Mouse (Mus musculus) hindbrain, embryonic 14.5 days (tissue): ENCODE results near the gene Slc6a6. TPM values are rescaled to one million over a fixed set of nuclear protein-coding genes. Genes with fewer than 3 reads are reported as not detected.
A peak's percentile ranks its signal among the peaks of the same experiment; 100 is the strongest.

Experiments
- ATAC-seq: fragments of 200-750 bp; cut with Nextera tagmentation; 2 replicates; pipeline ENCODE4 v1.8.0; 2017; ENCODE audit warnings: moderate number of reproducible peaks, mild to moderate bottlenecking, moderate TSS enrichment, moderate library complexity; ENCODE audit not compliant: low FRiP score
- DNase-seq: peaks from one replicate; pipeline ENCODE4 v3.0.0-alpha.2; 2015; ENCODE audit warnings: low spot score
- H3K27ac ChIP-seq: fragments of 300-500 bp; sonication (generic); 2 replicates; pipeline ENCODE4 v1.5.1; 2014; ENCODE audit warnings: mild to moderate bottlenecking, moderate library complexity
- H3K27me3 ChIP-seq: fragments of 300-500 bp; sonication (generic); 2 replicates; pipeline ENCODE4 v1.6.1; 2014; ENCODE audit warnings: mild to moderate bottlenecking, low read length, mixed read lengths; ENCODE audit not compliant: control insufficient read depth, insufficient read depth
- H3K36me3 ChIP-seq: fragments of 300-500 bp; sonication (generic); replicated peaks from 2 replicates; pipeline ENCODE4 v1.6.1; 2014; ENCODE audit not compliant: control insufficient read depth, insufficient read depth
- H3K4me1 ChIP-seq: fragments of 300-500 bp; sonication (generic); replicated peaks from 2 replicates; pipeline ENCODE4 v1.6.1; 2014; ENCODE audit warnings: antibody characterized with exemption, low read length, mixed read lengths; ENCODE audit not compliant: control insufficient read depth, insufficient read depth
- H3K4me2 ChIP-seq: fragments of 300-500 bp; sonication (generic); replicated peaks from 2 replicates; pipeline ENCODE4 v1.6.1; 2014; ENCODE audit warnings: mild to moderate bottlenecking, moderate library complexity
- H3K4me3 ChIP-seq: fragments of 300-500 bp; sonication (generic); replicated peaks from 2 replicates; pipeline ENCODE4 v1.5.1; 2014; ENCODE audit warnings: mild to moderate bottlenecking, low read length
- H3K9ac ChIP-seq: fragments of 300-500 bp; sonication (generic); 2 replicates; pipeline ENCODE4 v1.6.1; 2014
- H3K9me3 ChIP-seq: fragments of 300-500 bp; sonication (generic); 2 replicates; pipeline ENCODE4 v1.6.1; 2016; ENCODE audit warnings: low read length; ENCODE audit not compliant: control insufficient read depth
- WGBS: fragments of 180-500 bp; shearing (Covaris S2); extraction: QIAGEN DNeasy Blood & Tissue Kit; methylation state at CpG from one replicate; pipeline ENCODE4 v1.1.7; 2014; 5-methylcytosine and 5-hydroxymethylcytosine counted together
- polyA plus RNA-seq: library from polyadenylated mRNA; unstranded; fragments of >200 nt; fragmentation: Nextera tagmentation; extraction: Ambion mirVana; gene quantifications from 2 replicates; pipeline ENCODE4 v1.2.1, GENCODE M21; 2014

Gene Slc6a6
- 91.6 and 98.5 TPM in 2 replicates for polyA plus RNA-seq

- DNase-seq (peak; percentile 96), ATAC-seq (peak; percentile 92)
- H3K4me2 ChIP-seq, result peak within 1 kb of the TSS; percentile 97
- H3K4me3 ChIP-seq, result peak within 1 kb of the TSS; percentile 90
- peak within 1 kb of the TSS; percentile 98 for H3K27ac ChIP-seq
- under 1% methylated on average over 56 of the region's 69 CpGs for WGBS
- H3K36me3 ChIP-seq, result no peaks in the 10 kb centered on the region
- H3K27me3 ChIP-seq, result no peaks in the 10 kb centered on the region
- H3K4me1 ChIP-seq, result peaks cover 40% of the 10 kb centered on the region
- peak within 1 kb of the TSS; percentile 90 for H3K9ac ChIP-seq
- no peaks in the 10 kb centered on the region for H3K9me3 ChIP-seq
These were observed at the start of gene Slc6a6 for GRCm38 (mm10) chr6:91683602-91684473. TSS of gene Slc6a6 (plus strand) at chr6:91684053.

- ATAC-seq (no peak), DNase-seq (no peak)
- H3K4me1 ChIP-seq, result no peaks in the 10 kb centered on the region
- no peaks in the 10 kb centered on the region for H3K36me3 ChIP-seq
- H3K4me2 ChIP-seq, result no peak overlapping the region
- no peak overlapping the region for H3K4me3 ChIP-seq
- 75% methylated on average over 2 of the region's 2 CpGs for WGBS
- H3K27ac ChIP-seq, result no peak overlapping the region
- no peak overlapping the region for H3K9ac ChIP-seq
- H3K9me3 ChIP-seq, result no peaks in the 10 kb centered on the region
- H3K27me3 ChIP-seq, result no peaks in the 10 kb centered on the region
These were observed 49.4 kb upstream of the Slc6a6 start for GRCm38 (mm10) chr6:91634417-91634816.

DNA sequence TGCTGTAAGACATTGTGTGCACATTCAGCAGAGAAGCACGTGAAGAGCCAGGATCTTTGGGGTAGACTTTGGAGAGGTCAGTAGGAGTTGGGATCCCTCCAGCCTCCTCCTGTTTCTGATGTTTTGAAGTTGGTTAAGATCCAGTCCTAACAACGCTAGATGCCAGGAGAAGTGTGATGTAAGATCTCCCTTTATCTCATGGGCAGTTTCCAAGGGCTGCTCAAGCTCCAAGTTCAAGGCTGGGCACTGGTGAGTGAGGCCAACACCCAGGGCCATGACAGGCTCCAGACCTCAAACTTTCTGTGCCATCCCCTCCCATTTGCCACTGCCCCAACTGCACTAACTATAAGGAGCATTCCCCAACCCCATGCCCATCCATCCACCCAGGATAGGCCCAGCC is 49.0 kb upstream of the Slc6a6 start:
- no peaks in the 10 kb centered on the region for H3K4me1 ChIP-seq
- no peak overlapping the region for H3K4me3 ChIP-seq
- no peak overlapping the region for H3K9ac ChIP-seq
- H3K27ac ChIP-seq, result no peak overlapping the region
- DNase-seq, result no peak
- no peak overlapping the region for H3K4me2 ChIP-seq
- H3K27me3 ChIP-seq, result no peaks in the 10 kb centered on the region
- whole genome bisulfite sequencing, result 68% methylated on average over 2 of the region's 2 CpGs
- ATAC-seq, result no peak
- H3K9me3 ChIP-seq, result no peaks in the 10 kb centered on the region
- no peaks in the 10 kb centered on the region for H3K36me3 ChIP-seq

- DNase-seq (no peak), ATAC-seq (no peak)
- 42% methylated on average over 9 of the region's 9 CpGs for WGBS
- Histone ChIP-seq H3K27ac (no peak overlapping the region), H3K4me3 (no peak overlapping the region), H3K4me1 (no peaks in the 10 kb centered on the region), H3K9me3 (no peaks in the 10 kb centered on the region), H3K27me3 (no peaks in the 10 kb centered on the region), H3K9ac (no peak overlapping the region), H3K4me2 (no peak overlapping the region), H3K36me3 (no peaks in the 10 kb centered on the region)
These were observed 45.5 kb upstream of the Slc6a6 start for GRCm38 (mm10) chr6:91638204-91638995.

DNA sequence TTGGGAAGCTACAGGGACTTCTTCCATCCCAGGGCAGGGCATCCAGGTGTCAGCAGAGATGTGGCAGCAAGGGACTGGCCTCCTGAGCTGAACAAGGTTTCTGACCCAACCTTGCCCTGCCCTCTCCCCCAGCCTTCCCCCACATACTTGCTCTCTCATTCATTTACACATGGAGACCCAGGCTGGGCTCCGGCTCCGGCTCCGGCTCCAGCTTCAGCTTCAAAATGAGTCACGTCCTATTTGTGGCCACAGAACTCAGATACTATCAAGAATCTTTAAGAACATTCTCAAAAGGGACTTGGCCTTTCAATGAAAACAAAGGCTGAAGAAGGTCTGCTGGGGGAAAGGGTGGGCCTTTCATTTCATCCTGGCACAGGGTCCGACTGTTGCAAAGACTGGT is 40.8 kb upstream of the Slc6a6 start:
- no peaks in the 10 kb centered on the region for H3K36me3 ChIP-seq
- no peak overlapping the region for H3K4me3 ChIP-seq
- no peaks in the 10 kb centered on the region for H3K9me3 ChIP-seq
- DNase-seq (no peak), ATAC-seq (no peak)
- H3K4me1 ChIP-seq, result no peaks in the 10 kb centered on the region
- 86% methylated on average over 5 of the region's 5 CpGs for WGBS
- H3K9ac ChIP-seq, result no peak overlapping the region
- no peak overlapping the region for H3K4me2 ChIP-seq
- H3K27ac ChIP-seq, result no peak overlapping the region
- no peaks in the 10 kb centered on the region for H3K27me3 ChIP-seq

- Histone ChIP-seq H3K9ac (no peak overlapping the region), H3K27me3 (no peaks in the 10 kb centered on the region), H3K36me3 (no peaks in the 10 kb centered on the region), H3K27ac (no peak overlapping the region), H3K4me3 (no peak overlapping the region), H3K4me1 (no peaks in the 10 kb centered on the region), H3K9me3 (no peaks in the 10 kb centered on the region), H3K4me2 (no peak overlapping the region)
- WGBS, result 77% methylated on average over 2 of the region's 2 CpGs
- no peak for ATAC-seq
- no peak for DNase-seq
These were observed 40.4 kb upstream of the Slc6a6 start for GRCm38 (mm10) chr6:91643416-91643921.

DNA sequence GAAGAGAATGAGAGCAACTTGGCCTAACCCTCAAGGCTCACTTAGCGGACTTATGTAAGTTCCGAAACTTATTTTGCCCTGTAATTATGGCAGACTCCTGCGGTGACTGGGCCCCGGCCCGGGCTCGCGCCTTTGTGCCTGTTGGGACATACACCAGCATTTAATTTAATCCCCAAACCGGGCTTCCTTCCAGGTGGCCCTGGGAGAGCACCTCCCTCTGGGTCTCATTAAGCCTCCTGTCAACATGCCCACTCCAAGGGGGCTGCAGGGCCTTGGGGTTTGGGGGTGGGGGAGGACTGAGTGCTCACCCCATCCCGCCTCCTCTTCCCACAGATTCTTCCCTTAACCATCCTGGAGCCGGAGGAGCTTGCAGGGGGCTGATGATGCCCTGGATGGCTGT is 37.8 kb upstream of the Slc6a6 start:
- Histone ChIP-seq H3K27ac (no peak overlapping the region), H3K4me3 (no peak overlapping the region), H3K27me3 (no peaks in the 10 kb centered on the region), H3K4me1 (no peaks in the 10 kb centered on the region), H3K9me3 (no peaks in the 10 kb centered on the region), H3K4me2 (no peak overlapping the region), H3K9ac (no peak overlapping the region), H3K36me3 (no peaks in the 10 kb centered on the region)
- ATAC-seq, result no peak
- 65% methylated on average over 10 of the region's 10 CpGs for WGBS
- no peak for DNase-seq

DNA sequence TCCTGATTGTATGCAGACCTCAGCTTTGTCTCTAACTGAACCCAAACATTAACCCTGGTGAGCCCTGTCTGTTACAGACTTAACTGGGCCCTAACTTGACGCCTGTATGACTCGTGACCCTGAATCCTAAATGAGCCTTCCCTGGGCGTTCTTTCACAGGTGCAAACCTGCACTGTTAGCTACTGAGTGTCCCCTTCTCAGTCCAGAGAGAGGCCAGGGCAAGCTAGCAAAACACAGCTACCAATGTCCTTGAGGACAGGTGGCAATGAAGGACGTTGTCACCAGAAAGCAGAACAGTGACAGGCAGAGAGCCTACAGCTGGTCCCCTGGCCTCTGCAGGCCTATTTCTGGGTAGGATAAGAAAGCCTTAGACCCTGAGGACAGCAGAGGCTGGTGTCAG is 37.0 kb upstream of the Slc6a6 start:
- no peaks in the 10 kb centered on the region for H3K36me3 ChIP-seq
- H3K27ac ChIP-seq, result no peak overlapping the region
- no peak overlapping the region for H3K4me3 ChIP-seq
- WGBS, result 79% methylated on average over 4 of the region's 4 CpGs
- no peaks in the 10 kb centered on the region for H3K9me3 ChIP-seq
- H3K4me1 ChIP-seq, result no peaks in the 10 kb centered on the region
- no peak overlapping the region for H3K4me2 ChIP-seq
- no peak for DNase-seq
- no peak overlapping the region for H3K9ac ChIP-seq
- no peaks in the 10 kb centered on the region for H3K27me3 ChIP-seq
- no peak for ATAC-seq

DNA sequence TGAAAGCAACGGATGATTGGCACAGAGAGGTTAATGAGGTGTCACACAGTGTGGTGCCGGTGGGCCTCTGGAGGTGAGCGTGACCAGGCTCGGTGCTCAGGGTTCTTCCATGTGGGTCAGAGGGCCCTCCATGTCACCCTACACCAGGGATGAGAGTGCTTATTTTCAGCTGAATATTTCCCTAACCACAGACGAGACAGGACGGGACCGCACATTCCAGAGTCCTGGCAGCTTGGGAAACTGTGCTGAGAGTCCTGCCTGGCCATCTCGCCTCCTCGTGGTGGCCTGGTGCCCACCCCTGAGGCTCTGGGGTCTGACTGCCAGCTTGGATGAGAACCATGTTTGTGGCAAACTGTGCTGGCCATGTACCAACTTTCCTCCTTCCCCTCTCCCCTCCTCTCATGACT is 36.5 kb upstream of the Slc6a6 start:
- H3K36me3 ChIP-seq, result no peaks in the 10 kb centered on the region
- H3K9ac ChIP-seq, result no peak overlapping the region
- H3K4me2 ChIP-seq, result no peak overlapping the region
- H3K4me1 ChIP-seq, result no peaks in the 10 kb centered on the region
- DNase-seq (peak; percentile 32), ATAC-seq (no peak; the same call in 1 of the 2 replicates)
- H3K27me3 ChIP-seq, result no peaks in the 10 kb centered on the region
- no peaks in the 10 kb centered on the region for H3K9me3 ChIP-seq
- no peak overlapping the region for H3K27ac ChIP-seq
- H3K4me3 ChIP-seq, result no peak overlapping the region
- 66% methylated on average over 9 of the region's 9 CpGs for WGBS
